ENCODE assay signal across 8 mouse cellular contexts in genomic region chr9:83925688-83926041, GRCm38 (mm10). TPM values are rescaled to one million over a fixed set of nuclear protein-coding genes. Genes with fewer than 3 reads are reported as not detected.
A peak's percentile ranks its signal among the peaks of the same experiment; 100 is the strongest.
DNase-seq lines count a peak whose midpoint lies in the region; ATAC-seq and TF ChIP-seq lines count a peak whose summit lies in the region.

No protein-coding gene starts in this region.

- 53% methylated on average over 4 of the region's 4 CpGs for WGBS in lung, embryonic 14.5 days
- 60% methylated on average over 4 of the region's 4 CpGs for WGBS in embryonic facial prominence, embryonic 12.5 days
- 67% methylated on average over 4 of the region's 4 CpGs for WGBS in intestine, embryonic 14.5 days
- WGBS in neural tube, embryonic 13.5 days = 69% methylated on average over 4 of the region's 4 CpGs

- no peaks in the 10 kb centered on the region; the same call in 1 of the 2 replicates for H3K4me1 ChIP-seq in lung, embryonic 14.5 days (ENCODE audit: insufficient read depth)
- peaks cover 3% of the 10 kb centered on the region; the same call in 1 of the 2 replicates for H3K4me1 ChIP-seq in embryonic facial prominence, embryonic 12.5 days
- H3K4me1 ChIP-seq in intestine, embryonic 14.5 days (replicated peaks; ENCODE audit: control insufficient read depth, insufficient read depth, low read length) = 0 out of 2 replicates have a peak, but pooled peaks cover 4% of the 10 kb centered on the region
- peaks cover 12% of the 10 kb centered on the region for H3K4me1 ChIP-seq in neural tube, embryonic 13.5 days (replicated peaks)

- TF ChIP-seq CTCF in lung, embryonic 14.5 days (IDR thresholded peaks at IDR 0.05; ENCODE audit: low read depth) = no peak

- DNase-seq in lung, embryonic 14.5 days = no peak
- DNase-seq in lung, postnatal 25 days (ENCODE audit: low spot score) = no peak
- DNase-seq in intestine, embryonic 14.5 days (ENCODE audit: low spot score) = no peak
- DNase-seq in gastrocnemius, postnatal 25 days = no peak
- no peak for DNase-seq in urinary bladder, postnatal 10 days (ENCODE audit: low spot score)
- DNase-seq in gastrocnemius, postnatal 10 days = no peak

- H3K4me2 ChIP-seq in lung, embryonic 14.5 days = peak overlapping the region; percentile 74
- peak overlapping the region; percentile 60 for H3K4me2 ChIP-seq in embryonic facial prominence, embryonic 12.5 days (replicated peaks)
- peak overlapping the region; percentile 55 for H3K4me2 ChIP-seq in intestine, embryonic 14.5 days (ENCODE audit: low read length)
- H3K4me2 ChIP-seq in neural tube, embryonic 13.5 days = peak overlapping the region; percentile 71

- ATAC-seq in lung, embryonic 14.5 days (ENCODE audit: insufficient read depth) = no peak
- no peak for ATAC-seq in embryonic facial prominence, embryonic 12.5 days (ENCODE audit: insufficient number of reproducible peaks, insufficient read depth, low FRiP score, low TSS enrichment)
- no peak for ATAC-seq in intestine, embryonic 14.5 days (replicated peaks; ENCODE audit: low FRiP score, low TSS enrichment, low read depth)
- no peak for ATAC-seq in neural tube, embryonic 13.5 days (ENCODE audit: low read depth)

- peak overlapping the region; percentile 72 for H3K4me3 ChIP-seq in lung, embryonic 14.5 days (ENCODE audit: low read depth, low read length)
- peak overlapping the region; percentile 70 for H3K4me3 ChIP-seq in embryonic facial prominence, embryonic 12.5 days
- H3K4me3 ChIP-seq in intestine, embryonic 14.5 days (ENCODE audit: low read depth, low read length) = peak overlapping the region; percentile 56
- H3K4me3 ChIP-seq in neural tube, embryonic 13.5 days = peak overlapping the region; percentile 70

- H3K36me3 ChIP-seq in lung, embryonic 14.5 days (ENCODE audit: insufficient read depth) = no peaks in the 10 kb centered on the region
- no peaks in the 10 kb centered on the region for H3K36me3 ChIP-seq in embryonic facial prominence, embryonic 12.5 days
- H3K36me3 ChIP-seq in intestine, embryonic 14.5 days (ENCODE audit: control insufficient read depth, insufficient read depth, low read length) = no peaks in the 10 kb centered on the region
- no peaks in the 10 kb centered on the region for H3K36me3 ChIP-seq in neural tube, embryonic 13.5 days

- H3K27me3 ChIP-seq in lung, embryonic 14.5 days (ENCODE audit: insufficient read depth, low read length) = no peaks in the 10 kb centered on the region
- no peaks in the 10 kb centered on the region for H3K27me3 ChIP-seq in embryonic facial prominence, embryonic 12.5 days
- no peaks in the 10 kb centered on the region for H3K27me3 ChIP-seq in intestine, embryonic 14.5 days (replicated peaks; ENCODE audit: control insufficient read depth, insufficient read depth, low read length)
- H3K27me3 ChIP-seq in neural tube, embryonic 13.5 days = no peaks in the 10 kb centered on the region

- H3K9ac ChIP-seq in lung, embryonic 14.5 days = peak overlapping the region; percentile 69
- H3K9ac ChIP-seq in embryonic facial prominence, embryonic 12.5 days = peak overlapping the region; percentile 76; the same call in 1 of the 2 replicates
- H3K9ac ChIP-seq in intestine, embryonic 14.5 days (ENCODE audit: low read length) = peak overlapping the region; percentile 58; the same call in 1 of the 2 replicates
- H3K9ac ChIP-seq in neural tube, embryonic 13.5 days = peak overlapping the region; percentile 79

- H3K27ac ChIP-seq in lung, embryonic 14.5 days (ENCODE audit: low read depth) = no peak overlapping the region
- no peak overlapping the region for H3K27ac ChIP-seq in embryonic facial prominence, embryonic 12.5 days
- no peak overlapping the region for H3K27ac ChIP-seq in intestine, embryonic 14.5 days (ENCODE audit: low read depth)
- no peak overlapping the region for H3K27ac ChIP-seq in neural tube, embryonic 13.5 days (replicated peaks)

- no peaks in the 10 kb centered on the region for H3K9me3 ChIP-seq in lung, embryonic 14.5 days (ENCODE audit: low read depth, low read length)
- no peaks in the 10 kb centered on the region for H3K9me3 ChIP-seq in embryonic facial prominence, embryonic 12.5 days
- no peaks in the 10 kb centered on the region for H3K9me3 ChIP-seq in intestine, embryonic 14.5 days (ENCODE audit: control insufficient read depth, low read length)
- H3K9me3 ChIP-seq in neural tube, embryonic 13.5 days = no peaks in the 10 kb centered on the region

RNA-seq across cellular contexts. Expression of gene Bckdhb, which starts 0.7 kb away (rescaled TPM):
- 47.3 and 47.6 TPM in 2 replicates for polyA plus RNA-seq in lung, embryonic 14.5 days (2014; fragmentation: Nextera tagmentation; extraction: Ambion mirVana)
- 55.4 and 62.7 TPM in 2 replicates for polyA plus RNA-seq in embryonic facial prominence, embryonic 12.5 days (2016; fragmentation: Nextera tagmentation; extraction: Ambion mirVana)
- 35.8 and 40.7 TPM in 2 replicates for polyA plus RNA-seq in intestine, embryonic 14.5 days (2014; fragmentation: Nextera tagmentation; extraction: Ambion mirVana)
- 34.1 and 36.4 TPM in 2 replicates for polyA plus RNA-seq in neural tube, embryonic 13.5 days (2015; fragmentation: Nextera tagmentation; extraction: Ambion mirVana)
- 10 to 100 TPM; 32.9 to 37.9 TPM for total RNA-seq in gastrocnemius, postnatal 25 days (2021)
- 10 to 100 TPM; 20.0 to 20.9 TPM for total RNA-seq in gastrocnemius, postnatal 10 days (2021)
